Mouse (Mus musculus) cerebellum, adult 11-12 months (tissue): ENCODE measurements around the gene Tshr.
"Not testable (repeated sequence)": the region's sequence is repeated elsewhere in the genome, so short reads cannot be mapped to it uniquely, and the experiment has no call there.

Experiments
- DNase-seq: peaks from one replicate; pipeline ENCODE4 v3.0.0; 2022

Tshr gene

DNA sequence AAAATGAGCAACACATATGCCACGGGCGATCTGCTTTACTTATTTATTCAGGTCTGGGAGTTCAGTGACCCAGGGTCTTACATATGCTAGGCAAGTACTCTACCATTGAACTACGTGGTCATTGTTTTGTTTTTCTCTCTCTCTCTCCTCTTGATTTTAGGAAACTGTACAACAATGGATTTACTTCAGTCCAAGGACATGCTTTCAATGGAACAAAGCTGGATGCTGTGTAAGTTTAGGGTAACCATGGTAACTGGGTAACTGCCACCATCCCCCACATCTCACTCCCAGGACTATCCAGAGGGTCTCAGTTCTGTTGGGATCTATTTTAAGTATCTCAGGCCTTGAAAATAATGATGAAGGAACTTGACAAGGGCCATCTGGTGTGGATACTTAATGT, 127.4 kb downstream of the Tshr start:
- DNase-seq: no peak

DNA sequence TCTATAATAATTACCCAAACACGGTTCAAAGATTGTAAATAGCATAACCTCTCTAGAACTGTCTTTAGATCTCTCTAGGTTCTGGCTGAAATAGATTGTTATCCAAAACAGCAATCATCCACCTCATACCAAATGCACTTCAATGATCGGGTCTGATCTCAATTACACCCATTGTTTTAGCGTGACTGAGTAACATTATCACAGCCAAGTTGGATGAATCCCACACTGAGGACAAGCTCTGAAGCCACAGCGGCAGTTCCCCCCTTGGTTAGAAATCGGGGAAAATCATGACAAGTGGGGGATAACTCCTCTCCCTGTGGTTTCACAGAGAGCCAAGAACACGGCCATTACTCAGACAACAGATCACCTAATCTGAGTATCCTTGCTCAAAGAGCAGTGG, 129.6 kb downstream of the Tshr start:
- no peak for DNase-seq

DNA sequence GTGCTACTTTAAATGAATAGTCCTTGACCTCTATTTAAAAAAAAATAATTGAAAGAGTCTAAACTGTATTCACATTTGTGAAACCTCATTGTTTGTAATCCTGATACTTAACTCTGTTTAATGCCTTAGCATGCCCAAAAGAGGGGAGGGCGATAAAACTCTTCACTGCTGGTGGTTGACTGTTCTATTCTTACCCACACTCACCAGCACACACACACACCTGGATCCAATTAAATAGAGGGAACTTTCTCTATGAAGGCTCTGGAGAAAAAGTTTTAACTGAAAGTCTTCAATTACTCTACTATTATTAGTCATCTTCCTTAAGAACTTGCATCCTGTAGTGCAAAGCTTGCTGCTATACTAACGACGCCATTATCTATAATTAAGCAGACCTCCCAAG, 133.4 kb downstream of the Tshr start:
- no peak for DNase-seq

DNA sequence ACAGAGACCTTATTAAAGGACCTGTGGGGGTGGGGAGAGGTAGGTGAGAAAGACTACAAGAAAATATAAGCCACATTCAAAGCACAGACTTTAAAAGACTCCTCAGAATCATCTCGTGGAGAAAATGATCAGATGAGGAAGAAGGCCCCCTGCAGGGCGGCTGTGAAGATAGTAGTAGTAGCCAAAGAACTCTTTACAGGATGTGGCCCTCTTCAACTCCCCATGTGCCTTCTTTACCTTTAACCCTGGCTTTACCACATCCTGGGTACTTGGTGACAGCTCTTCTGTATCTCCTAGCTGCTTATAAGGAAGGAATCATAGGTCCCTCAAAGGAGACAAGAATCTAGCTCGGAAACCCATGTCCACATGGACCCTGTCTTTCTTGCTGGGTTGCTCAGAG, 139.3 kb downstream of the Tshr start:
- no peak for DNase-seq

DNA sequence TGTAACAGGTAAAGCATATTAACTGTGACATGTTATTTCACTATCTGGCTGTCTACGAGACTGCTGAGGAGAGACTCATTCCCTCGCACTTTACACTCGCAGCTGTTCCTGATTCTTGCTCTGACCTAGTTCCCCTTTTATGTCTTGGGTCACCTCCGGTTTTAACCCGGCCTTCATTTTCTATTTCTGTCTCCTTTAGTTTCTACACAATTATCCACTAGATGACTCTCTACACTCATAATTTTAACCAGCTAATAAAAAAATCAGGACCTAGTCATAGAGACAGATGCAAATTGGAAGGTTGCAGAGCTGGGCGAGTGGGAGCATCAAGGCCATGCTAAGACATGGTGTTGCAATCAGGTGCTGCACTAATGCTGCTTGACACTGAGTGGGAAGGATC, 150.2 kb downstream of the Tshr start:
- DNase-seq: no peak

DNA sequence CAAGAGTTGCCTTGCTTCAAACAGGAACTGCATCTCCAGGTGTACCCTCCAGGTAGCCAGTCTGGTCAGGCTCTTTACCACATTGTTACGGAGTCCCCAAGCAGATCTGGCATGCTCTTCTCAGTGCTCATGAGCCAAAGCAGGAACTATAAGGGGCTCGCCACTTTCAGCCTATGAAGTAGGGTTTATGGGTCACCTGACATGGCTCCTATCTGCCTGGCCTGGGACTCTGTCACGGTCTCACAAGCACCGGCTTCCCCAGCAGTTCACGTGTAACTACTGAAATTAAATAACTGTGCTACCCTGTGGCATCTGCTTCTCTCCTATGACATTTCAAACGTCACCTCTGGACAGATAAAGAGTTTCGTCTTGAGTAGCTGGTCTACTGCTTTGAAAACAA, 155.8 kb downstream of the Tshr start:
- no peak for DNase-seq

DNA sequence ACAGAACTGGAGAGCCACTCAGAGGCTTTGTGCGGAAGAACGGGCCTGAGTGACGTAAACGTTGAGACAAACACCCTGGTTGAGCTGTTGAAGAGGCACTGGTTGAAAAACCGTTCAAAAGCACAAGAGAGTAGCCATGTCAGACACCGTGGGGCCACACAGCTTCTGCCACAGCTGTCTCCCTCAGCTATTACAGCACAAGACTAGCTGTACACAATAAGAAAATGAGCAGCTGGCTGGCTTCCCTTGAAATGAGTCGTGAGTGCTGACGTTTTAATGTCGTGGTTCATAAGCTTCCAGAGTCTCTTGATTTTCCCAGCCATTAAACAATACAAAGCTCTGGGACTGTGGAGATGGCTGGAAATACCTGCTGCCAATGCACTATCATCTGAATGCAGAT, 165.1 kb downstream of the Tshr start:
- no peak for DNase-seq

DNA sequence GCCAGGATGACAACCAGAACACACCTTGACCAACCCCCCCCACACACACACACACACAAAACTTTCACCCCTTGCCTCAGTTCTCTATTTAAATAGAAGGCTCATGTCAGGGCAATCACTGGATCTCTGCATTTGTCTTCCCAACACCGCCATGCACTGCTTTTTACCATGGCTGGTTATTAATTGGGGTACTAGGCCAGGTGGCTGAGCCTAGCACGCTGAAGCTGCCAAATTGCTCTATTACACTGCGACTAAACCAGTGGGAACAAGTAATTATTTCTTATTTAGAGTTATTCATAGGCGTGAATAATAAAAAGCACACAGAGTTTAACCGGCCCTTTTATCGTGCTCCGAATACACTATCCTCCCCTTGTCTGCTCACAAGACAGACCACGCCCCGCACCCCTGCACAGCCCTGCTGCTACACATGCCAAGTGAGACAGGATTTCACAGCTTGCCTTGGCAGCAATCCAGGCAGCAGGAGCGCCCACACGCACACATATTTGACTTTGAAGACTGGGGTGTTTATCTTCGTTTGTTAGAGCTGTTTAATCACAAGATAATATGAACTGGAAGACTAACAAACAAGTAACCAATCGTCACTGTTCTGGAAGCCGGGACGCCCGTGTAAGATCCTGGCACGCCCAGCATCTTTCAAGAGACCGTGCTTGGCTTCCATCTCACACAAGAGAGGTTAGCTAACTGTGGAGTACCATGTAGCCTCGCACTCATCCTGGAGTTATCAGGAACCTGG, 167.6 kb downstream of the Tshr start:
- DNase-seq: peak; percentile 53

DNA sequence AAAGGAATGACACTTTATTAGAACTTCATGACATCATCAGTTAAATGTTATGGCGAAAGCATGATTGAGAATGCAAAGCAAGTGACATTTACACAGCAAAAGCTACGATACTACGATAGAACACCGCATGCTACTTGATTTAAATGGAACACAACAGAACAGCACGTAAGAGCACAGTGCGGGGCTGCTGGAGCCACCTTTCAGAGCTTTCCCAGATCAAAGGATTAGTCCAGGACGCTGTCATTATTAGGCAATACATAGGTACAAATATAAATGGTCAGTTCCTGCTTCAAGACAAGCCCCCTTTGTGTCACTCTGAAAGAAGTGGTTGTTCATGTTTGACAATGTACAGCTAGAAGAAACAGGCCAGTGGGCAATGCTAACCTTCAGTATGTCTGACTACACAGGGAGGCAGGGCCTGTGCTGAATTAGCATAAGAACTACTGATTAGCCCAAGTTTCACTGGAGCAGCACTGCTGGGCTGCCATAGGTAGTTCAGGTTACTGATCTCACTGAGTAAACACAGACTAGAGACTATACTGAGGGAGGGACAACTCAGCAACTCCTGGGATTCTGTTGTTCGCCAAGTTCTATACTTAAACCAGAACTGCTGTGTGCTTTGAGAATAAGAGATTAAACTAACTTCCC, 173.1 kb downstream of the Tshr start:
- not testable (repeated sequence) for DNase-seq

DNA sequence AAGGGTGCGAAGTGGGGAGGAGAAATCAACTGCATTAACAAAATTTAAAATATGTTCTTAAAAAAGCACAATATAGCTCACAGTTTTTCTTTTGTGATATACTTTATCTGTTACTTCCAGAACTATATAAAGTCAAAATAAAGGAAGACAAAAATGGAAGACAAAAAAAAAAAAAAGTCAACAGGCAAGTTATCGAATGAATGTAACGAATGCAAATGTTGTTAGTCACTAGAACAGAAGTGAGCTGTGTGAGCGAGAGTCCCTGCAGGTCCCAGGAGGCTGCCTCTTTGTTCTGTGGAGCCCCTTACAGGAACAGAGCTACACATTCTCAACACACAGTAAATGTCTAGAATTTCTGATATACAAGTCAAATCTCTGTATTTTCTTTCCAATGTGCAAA, 173.8 kb downstream of the Tshr start:
- DNase-seq: not testable (repeated sequence)

DNA sequence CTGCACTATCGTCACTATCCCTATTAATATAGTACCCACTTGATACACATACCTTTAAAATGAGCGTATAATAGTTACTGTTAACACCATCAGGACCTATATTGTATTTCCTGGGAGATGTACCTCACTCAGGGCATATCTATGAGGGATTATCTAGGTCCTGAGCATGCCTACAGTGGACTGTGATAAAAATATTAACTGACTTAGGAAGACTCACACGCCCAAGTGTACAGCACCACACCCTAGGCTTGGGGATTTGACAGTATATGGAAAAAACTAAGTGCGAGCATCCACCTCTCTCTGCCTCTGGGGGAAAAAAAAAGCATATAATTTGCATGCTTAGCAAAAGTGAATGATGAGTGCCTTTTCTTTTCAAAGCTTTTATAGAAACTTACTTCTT, 182.8 kb downstream of the Tshr start:
- DNase-seq: no peak

DNA sequence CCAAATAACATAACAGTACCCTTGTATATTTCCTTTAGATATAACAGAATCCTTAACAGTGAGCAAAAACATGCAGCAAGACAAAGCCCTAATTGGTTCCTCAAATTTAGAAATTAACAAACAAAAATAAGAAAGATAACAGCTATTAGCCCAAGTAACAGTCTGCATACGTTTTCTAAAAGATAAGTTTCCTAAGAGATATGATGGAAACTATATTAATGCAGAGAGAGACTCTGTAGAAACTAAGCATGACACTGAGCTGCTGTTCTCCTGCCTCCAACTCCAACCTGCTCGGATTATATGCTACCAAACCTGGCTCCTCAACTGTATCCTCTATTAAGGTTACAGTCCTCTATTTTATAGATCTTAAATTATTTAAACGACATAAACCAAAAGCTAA, 184.9 kb downstream of the Tshr start:
- no peak for DNase-seq

DNA sequence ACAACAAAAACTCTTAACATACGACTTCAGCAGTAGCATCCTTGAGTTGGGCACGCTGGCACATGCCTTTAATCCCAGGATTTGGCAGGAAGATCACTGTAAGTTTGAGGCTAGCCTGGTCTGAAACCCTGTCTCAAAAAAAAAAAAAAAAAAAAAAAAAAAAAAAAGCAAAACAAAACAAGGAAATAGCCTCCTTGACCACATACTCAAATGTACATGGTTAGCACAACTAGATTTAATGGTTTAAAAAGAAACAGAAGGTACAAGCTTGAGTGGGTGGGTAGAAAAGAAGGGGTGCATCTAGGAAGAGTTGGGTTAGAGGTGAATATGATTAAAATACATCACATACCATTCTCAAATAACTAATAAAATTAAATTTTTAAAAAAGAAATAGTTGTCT, 187.3 kb downstream of the Tshr start:
- no peak for DNase-seq

DNA sequence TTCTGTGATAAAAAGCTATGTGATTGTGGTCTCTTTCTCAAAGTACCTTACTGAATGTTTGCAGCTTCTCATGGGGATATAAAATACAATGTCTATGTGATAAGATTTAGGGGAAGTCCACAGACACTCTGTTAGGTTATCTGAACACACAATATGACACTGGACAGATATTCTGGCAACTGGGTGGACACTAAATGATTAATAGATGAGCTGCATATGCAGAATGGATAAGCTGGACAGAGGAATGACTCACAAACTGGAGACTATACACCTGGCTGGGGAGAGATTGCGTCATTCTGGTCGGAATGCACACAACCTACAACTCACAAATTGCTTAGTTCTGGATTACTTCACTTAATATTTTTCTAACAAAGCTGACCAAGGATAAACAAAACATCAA, 195.3 kb downstream of the Tshr start:
- DNase-seq: no peak

DNA sequence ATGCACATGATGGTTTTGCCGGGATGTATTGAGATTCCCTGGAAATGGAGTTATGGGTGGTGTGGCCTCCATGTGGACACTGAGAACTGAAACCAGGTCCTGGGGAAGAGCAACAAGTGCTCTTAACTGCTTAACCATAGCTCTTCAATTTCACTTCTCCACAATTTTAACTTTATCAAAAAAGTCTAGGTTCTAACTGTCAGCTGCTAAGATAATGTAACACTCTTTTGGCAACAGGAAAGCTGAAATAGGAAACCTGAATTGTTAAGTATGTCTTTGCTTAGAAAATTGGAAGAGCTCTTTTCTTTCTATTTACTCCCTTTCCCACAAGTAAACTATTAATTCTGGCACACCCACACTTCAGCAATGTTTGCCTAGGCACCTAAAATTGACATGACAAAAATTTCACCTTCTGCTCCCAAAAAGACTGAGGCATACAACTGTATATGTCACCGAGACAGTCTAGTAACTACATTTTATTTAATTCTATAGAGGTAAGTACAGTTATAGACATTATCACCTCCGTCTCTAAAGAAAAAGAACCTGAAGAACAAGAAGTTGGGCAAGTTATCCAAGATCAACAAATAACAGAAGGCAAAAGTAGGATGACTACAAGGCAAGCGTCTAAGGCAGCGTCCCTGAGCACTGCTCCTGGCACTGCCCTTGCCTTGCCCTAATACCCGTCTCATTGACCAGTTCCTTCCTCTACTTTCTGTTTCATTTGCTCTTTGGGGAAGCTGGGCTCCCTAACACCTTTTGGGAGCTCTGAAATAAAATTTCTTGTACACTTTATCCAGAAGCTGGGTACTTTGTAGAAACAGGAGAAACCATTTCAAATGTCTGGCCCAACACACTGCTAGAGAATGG, 197.1 kb downstream of the Tshr start:
- DNase-seq: no peak

DNA sequence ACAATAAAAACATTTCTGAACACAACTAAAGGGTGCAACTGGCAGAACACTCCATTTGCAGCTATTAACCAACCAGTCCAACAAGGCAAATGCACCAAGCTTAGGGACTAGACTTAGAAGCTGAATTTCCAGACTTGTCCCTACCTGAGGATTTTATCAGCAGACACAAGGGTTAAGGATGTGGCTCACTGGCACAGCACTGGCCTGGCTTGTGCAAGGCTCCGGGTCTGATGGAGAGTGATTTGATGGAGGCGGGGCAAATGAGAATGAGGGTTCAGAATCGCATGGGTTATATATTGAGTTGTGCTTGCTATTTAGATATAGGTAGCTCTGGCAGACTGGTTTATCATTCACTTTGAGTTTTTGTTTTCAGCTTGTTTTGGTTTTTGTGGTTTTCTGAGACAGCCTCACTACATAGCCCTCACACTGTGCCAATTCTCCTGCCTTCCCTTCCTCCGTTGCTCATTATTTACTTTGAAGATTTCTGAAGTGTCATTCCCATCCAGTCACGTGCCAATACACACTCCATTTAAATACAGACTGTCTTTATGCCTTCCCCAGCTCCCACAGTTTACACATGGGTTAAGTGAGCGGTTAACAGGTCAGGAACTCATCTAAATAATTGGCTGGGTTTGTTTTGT, 198.1 kb downstream of the Tshr start:
- DNase-seq: no peak

DNA sequence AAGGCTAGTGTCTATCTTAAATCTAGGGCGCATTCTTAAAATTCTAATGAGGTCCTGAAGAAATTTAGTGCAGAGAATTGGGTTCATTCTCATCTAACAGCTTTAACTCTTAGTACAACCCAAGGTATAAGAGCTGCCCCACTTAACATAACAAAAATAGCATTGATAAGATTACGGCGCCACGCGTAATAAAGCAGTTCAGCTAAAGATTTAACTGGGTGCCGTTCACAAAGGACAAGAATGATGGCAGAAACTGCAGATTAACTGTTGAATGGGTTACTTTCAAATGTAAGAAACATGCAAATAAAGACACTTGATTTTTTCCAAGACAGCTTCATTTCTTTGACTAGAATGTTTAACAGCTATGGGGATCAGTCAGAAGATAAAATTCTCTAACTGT, 199.0 kb downstream of the Tshr start:
- DNase-seq: no peak

DNA sequence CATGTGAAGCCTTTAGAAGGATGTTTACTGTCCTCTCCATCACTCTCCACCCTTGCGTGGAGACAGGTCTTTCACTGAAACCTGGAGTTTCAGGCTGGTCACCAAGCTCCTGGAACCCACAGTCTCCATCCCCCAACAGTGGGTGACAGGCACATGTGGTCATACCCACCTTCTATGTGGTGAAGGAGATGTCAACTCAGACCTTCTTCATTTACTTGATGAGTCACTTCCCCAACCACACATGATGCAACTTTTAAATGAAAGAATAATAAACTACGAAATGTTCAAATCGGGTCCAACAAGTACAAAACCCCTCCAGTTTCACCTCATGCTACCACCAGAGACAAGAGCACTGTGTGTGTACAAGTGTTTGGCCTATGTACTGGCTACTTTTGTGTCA, 200.8 kb downstream of the Tshr start:
- no peak for DNase-seq

DNA sequence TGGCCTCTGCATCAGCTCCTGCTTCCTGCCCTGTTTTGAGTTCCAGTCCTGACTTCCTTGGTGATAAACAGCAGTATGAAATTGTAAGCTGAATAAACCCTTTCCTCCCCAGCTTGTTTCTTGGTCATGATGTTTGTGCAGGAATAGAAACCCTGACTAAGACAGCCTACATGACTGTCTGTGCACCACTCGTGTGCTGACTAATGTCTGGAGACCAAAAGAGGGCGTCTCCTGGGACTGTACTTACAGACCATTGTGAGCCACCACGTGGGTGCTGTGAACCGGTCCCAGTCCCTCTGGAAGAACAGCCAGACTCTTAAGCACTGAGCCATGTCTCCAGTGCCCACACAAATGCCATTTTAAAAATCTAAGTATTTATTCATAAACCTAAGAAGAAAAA, 201.5 kb downstream of the Tshr start:
- DNase-seq: not testable (repeated sequence)

DNA sequence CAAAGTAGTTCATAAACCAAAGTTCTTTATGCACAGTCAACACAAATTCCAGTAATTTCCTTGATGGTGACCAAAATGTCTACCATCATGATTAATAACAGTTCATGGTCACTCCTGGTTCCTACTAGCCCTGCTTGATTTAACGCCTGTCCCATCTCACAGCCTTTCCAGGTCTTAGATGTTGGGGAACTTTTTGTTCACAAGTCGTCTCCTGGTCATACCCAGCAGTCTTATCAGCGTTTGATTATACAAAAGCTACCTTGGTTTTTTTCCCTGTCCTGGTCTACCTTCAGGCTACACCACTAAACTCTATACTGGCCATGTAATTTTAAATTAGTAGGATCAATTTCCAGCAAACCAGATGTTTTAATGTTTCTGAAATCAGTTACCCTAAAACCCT, 202.7 kb downstream of the Tshr start:
- no peak for DNase-seq

DNA sequence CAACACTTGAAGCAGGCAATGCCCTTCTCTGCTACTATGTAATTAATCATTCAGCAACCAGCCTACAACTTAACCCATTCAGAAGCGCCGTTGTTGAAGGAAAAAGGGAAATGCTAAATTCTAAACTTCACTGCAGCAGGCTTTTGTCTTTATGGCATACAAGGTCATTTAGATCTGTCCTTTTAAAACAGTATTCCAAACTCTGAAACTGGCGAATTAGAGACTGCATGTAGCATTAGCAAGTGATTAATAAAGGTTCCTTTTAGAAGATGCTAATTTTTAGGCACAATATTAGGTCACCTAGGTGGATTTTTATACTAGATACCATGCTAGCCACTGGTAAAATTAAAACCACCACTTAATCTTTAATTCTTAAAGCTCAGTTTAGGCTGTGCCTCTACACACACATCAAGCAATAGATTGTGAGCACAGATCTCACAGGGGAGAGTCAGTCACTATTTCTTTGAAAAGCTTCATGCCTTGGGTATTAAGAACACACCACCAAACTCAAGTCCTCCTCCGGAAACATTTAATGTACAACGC, 203.2 kb downstream of the Tshr start:
- no peak for DNase-seq

DNA sequence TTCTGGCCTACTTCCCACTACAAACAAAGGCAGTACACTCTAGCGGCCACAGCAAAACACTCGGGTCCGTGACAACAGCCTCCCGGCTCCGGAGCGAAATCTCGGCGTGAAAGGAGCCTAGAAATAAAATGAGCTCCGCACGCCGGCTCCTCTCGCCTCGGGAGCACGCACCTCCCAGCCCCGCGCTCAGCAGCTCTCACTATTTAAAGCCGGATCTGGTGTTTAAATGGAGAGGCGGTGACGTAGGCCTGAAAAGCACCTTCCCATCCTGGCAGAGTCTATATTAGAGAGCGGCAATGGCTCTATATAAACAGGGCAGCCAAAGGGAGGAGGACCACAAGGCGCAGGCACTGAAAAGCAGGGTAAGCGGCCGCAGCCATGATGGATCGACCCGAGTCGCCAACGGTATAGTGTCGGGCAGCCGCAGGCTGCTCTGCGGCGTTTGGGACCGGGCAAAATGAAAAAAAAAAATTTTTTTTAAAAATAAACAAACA, 203.9 kb downstream of the Tshr start:
- peak; percentile 94 for DNase-seq
